Mouse (Mus musculus) MEL (cell line): ENCODE results near the gene Ripor3. TPM values are rescaled to one million over a fixed set of nuclear protein-coding genes. Genes with fewer than 3 reads are reported as not detected.

Source experiments
- DNase-seq: peaks from one replicate; pipeline ENCODE4 v3.0.0; 2011; ENCODE audit warnings: low read depth, low spot score
- H3K27ac ChIP-seq: 2 replicates; pipeline ENCODE4 v1.5.1; 2012; ENCODE audit warnings: low read depth, mild to moderate bottlenecking, control low read depth, low read length, moderate library complexity; ENCODE audit not compliant: control insufficient read depth
- H3K27me3 ChIP-seq, 2 experiments: fragments of 150-350 bp in 1 of 2; sonication (generic) in 1 of 2; 2 replicates each; pipeline ENCODE4 v1.6.1; 2012; ENCODE audit warnings: low read length in 2 of 2, mild to moderate bottlenecking in 2 of 2, improper control_type of control experiment in 1 of 2, moderate library complexity in 1 of 2; ENCODE audit not compliant: insufficient read depth in 2 of 2, control insufficient read depth in 1 of 2
- H3K36me3 ChIP-seq, 2 experiments: 2 replicates each; pipeline ENCODE4 v1.6.1; 2012 to 2014; ENCODE audit warnings: low read length in 2 of 2, improper control_type of control experiment in 1 of 2, inconsistent platforms in 1 of 2, mild to moderate bottlenecking in 1 of 2; ENCODE audit not compliant: insufficient read depth in 2 of 2, control insufficient read depth in 1 of 2
- H3K4me1 ChIP-seq, 2 experiments: fragments of 150-350 bp in 1 of 2; sonication (generic) in 1 of 2; 2 replicates each; pipeline ENCODE4 v1.6.1; 2012; ENCODE audit warnings: low read length in 2 of 2, improper control_type of control experiment in 1 of 2, mild to moderate bottlenecking in 1 of 2; ENCODE audit not compliant: insufficient read depth in 2 of 2, control insufficient read depth in 1 of 2
- H3K4me3 ChIP-seq, 2 experiments: fragments of 150-350 bp in 1 of 2; sonication (generic) in 1 of 2; 2 replicates each; pipeline ENCODE4 v1.5.1; 2012; ENCODE audit warnings: low read depth in 2 of 2, low read length in 2 of 2, mild to moderate bottlenecking in 2 of 2, moderate library complexity in 2 of 2, control low read depth in 1 of 2, improper control_type of control experiment in 1 of 2; ENCODE audit not compliant: control insufficient read depth in 1 of 2, insufficient read depth in 1 of 2
- H3K79me2 ChIP-seq: 2 replicates; pipeline ENCODE4 v1.6.1; 2012; ENCODE audit warnings: mild to moderate bottlenecking, low read length, moderate library complexity; ENCODE audit not compliant: control insufficient read depth, poor library complexity, insufficient read depth
- H3K9ac ChIP-seq: 2 replicates; pipeline ENCODE4 v1.6.1; 2012; ENCODE audit warnings: low read depth, mild to moderate bottlenecking, control low read depth, low read length, moderate library complexity; ENCODE audit not compliant: control insufficient read depth, poor library complexity, severe bottlenecking
- H3K9me3 ChIP-seq: fragments of 150-350 bp; sonication (generic); replicated peaks from 2 replicates; pipeline ENCODE4 v1.6.1; 2012; ENCODE audit warnings: mild to moderate bottlenecking, low read length, improper control_type of control experiment, moderate library complexity; ENCODE audit not compliant: insufficient read depth
- CHD1 ChIP-seq: IDR thresholded peaks from 2 replicates; pipeline ENCODE4 v1.6.1; 2012; ENCODE audit warnings: low read depth, mild to moderate bottlenecking, inconsistent platforms, low read length, improper control_type of control experiment
- CTCF ChIP-seq, 3 experiments: IDR thresholded peaks in 2 of 3; conservative IDR thresholded peaks in 1 of 3; 2 replicates each; pipeline ENCODE4 v1.5.1; 2011 to 2012; ENCODE audit warnings: low read length in 3 of 3, low read depth in 2 of 3, mild to moderate bottlenecking in 2 of 3, improper control_type of control experiment in 1 of 3, inconsistent platforms in 1 of 3, mixed read lengths in 1 of 3, moderate library complexity in 1 of 3; ENCODE audit not compliant: control insufficient read depth in 1 of 3, insufficient read depth in 1 of 3, poor library complexity in 1 of 3, severe bottlenecking in 1 of 3
- GATA1 ChIP-seq: IDR thresholded peaks from 2 replicates; pipeline ENCODE4 v1.6.1; 2011; ENCODE audit warnings: low read depth, low read length, improper control_type of control experiment
- JUND ChIP-seq: IDR thresholded peaks from 2 replicates; pipeline ENCODE4 v1.6.1; 2011; ENCODE audit warnings: low read depth, mild to moderate bottlenecking, improper control_type of control experiment, low read length
- NELFE ChIP-seq: IDR thresholded peaks from 2 replicates; pipeline ENCODE4 v1.6.1; 2011; ENCODE audit warnings: low read depth, low read length, improper control_type of control experiment
- RAD21 ChIP-seq: IDR thresholded peaks from 2 replicates; pipeline ENCODE4 v1.6.1; 2011; ENCODE audit warnings: mild to moderate bottlenecking, low read depth, low read length, improper control_type of control experiment
- SIN3A ChIP-seq: IDR thresholded peaks from 2 replicates; pipeline ENCODE4 v1.6.1; 2012; ENCODE audit warnings: low read length, improper control_type of control experiment, inconsistent platforms
- TAL1 ChIP-seq: IDR thresholded peaks from 2 replicates; pipeline ENCODE4 v1.6.1; 2012; ENCODE audit warnings: mild to moderate bottlenecking, inconsistent platforms, low read length, moderate library complexity, mixed read lengths
- USF1 ChIP-seq: IDR thresholded peaks from 2 replicates; pipeline ENCODE4 v1.6.1; 2014; ENCODE audit warnings: low read depth, mild to moderate bottlenecking, inconsistent platforms, low read length, improper control_type of control experiment, moderate library complexity
- polyA plus RNA-seq, 2 experiments: library from polyadenylated mRNA; stranded (reverse) in 1 of 2; unstranded in 1 of 2; fragments of >175 nt in 1 of 2; fragments of >200 nt in 1 of 2; gene quantifications; 2 replicates each; pipeline versions ENCODE4 v1.2.1 to v1.2.4; 2012; ENCODE audit warnings: low replicate concordance in 2 of 2, low read depth in 1 of 2; ENCODE audit not compliant: insufficient read length in 2 of 2, insufficient read depth in 1 of 2, missing spikeins in 1 of 2
- total RNA-seq: library from RNA; depleted of rRNA; stranded (reverse); fragments of 300-350 nt; gene quantifications from 2 replicates; pipeline ENCODE4 v1.2.3, GENCODE M21; 2012

Ripor3 gene
- total and polyA plus RNA-seq, 3 experiments: not detected

DNA sequence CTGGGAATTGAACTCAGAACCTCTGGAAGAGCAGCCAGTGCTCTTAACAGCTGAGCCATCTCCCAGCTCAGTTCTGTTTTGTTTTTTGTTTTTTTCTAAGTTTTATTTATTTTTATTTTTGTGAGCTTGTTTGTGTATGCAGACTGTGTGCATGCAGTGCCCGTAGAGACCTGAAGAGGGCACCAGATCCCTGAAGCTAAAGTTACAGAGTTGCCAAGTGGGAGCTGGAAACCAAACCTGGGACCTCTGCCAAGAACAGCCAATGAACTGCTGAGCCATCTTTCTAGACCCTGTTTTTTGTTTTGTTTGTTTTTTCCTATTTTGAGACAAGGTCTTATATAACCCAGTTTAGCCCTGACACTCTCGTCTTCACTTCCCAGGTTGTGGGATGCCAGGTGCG lies 18.0 kb upstream of the Ripor3 start:
- no peaks in the 10 kb centered on the region; a peak in 1 of 4 replicates for H3K27me3 ChIP-seq
- TF ChIP-seq CTCF (IDR thresholded peaks at IDR 0.05 in 2 of 3, conservative IDR thresholded peaks at IDR 0.05 in 1 of 3; ENCODE audit: control insufficient read depth in 1 of 3, insufficient read depth in 1 of 3, low read depth in 2 of 3, low read length in 3 of 3, poor library complexity in 1 of 3, severe bottlenecking in 1 of 3) (peak; percentile 38 to 50 (median 41)), TAL1 (no peak), RAD21 (peak; percentile 17)
- no peaks in the 10 kb centered on the region for H3K79me2 ChIP-seq
- H3K9ac ChIP-seq: no peak overlapping the region
- H3K4me1 ChIP-seq: 0 out of 4 replicates have a peak, but pooled peaks cover 0 to 3% of the 10 kb centered on the region in 2 experiments
- no peaks in the 10 kb centered on the region for H3K36me3 ChIP-seq
- no peaks in the 10 kb centered on the region for H3K9me3 ChIP-seq
- no peak overlapping the region for H3K4me3 ChIP-seq
- H3K27ac ChIP-seq: no peak overlapping the region
- DNase-seq: peak; percentile 57

DNA sequence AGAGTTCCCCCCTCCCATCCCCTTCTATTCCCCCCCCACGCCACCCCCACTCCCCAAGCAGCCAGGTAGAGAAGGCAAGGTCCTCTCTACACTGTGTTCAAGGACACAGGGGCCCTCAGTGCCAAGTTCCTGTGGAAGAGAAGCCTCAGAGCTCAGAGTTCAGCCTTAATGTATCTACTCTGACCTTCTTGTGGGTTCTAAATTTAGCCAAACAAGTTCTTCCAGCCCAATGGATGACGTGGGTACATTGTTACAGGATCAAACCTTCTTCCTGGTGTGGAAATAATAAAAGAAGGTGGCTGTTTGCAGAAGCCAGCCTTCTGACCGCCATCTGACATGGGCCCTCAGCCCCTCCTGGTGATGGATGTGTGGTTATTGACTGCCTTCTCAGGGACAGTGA lies 16.0 kb upstream of the Ripor3 start:
- Histone ChIP-seq H3K9me3 (no peaks in the 10 kb centered on the region), H3K4me3 (no peak overlapping the region), H3K27me3 (no peaks in the 10 kb centered on the region; a peak in 1 of 4 replicates), H3K27ac (no peak overlapping the region), H3K9ac (no peak overlapping the region), H3K79me2 (no peaks in the 10 kb centered on the region), H3K4me1 (0 out of 4 replicates have a peak, but pooled peaks cover 0 to 3% of the 10 kb centered on the region in 2 experiments), H3K36me3 (no peaks in the 10 kb centered on the region)
- TF ChIP-seq GATA1 (no peak), JUND (no peak), TAL1 (no peak), SIN3A (no peak), USF1 (no peak), CHD1 (no peak)
- no peak for DNase-seq

DNA sequence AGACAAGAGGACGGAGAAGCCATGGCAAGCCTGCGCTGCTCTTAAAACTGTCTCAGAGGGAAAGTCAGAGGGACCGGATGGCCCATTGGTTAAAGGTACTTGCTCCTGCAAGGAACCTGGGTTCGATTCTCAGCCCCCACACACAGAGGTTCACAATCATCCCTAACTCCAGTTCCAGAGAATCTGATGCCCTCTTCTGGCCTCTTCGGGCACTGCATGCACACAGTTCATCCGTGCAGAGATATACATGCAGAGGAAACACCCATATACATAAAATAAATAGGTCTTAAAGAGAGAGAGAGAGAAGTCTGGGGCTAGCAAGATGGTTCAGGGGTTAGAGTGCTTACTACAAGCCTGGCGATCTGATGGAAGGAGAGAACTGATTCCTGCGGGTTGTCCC lies 15.5 kb upstream of the Ripor3 start:
- Histone ChIP-seq H3K9ac (no peak overlapping the region), H3K79me2 (no peaks in the 10 kb centered on the region), H3K27me3 (no peaks in the 10 kb centered on the region; a peak in 1 of 4 replicates), H3K4me1 (0 out of 4 replicates have a peak, but pooled peaks cover 0 to 3% of the 10 kb centered on the region in 2 experiments), H3K9me3 (no peaks in the 10 kb centered on the region), H3K4me3 (no peak overlapping the region), H3K36me3 (no peaks in the 10 kb centered on the region), H3K27ac (no peak overlapping the region)
- peak; percentile 32 for DNase-seq
- TF ChIP-seq NELFE: no peak
- peak; percentile 47 to 51 (median 51) for TF ChIP-seq CTCF (IDR thresholded peaks at IDR 0.05 in 2 of 3, conservative IDR thresholded peaks at IDR 0.05 in 1 of 3; ENCODE audit: control insufficient read depth in 1 of 3, insufficient read depth in 1 of 3, low read depth in 2 of 3, low read length in 3 of 3, poor library complexity in 1 of 3, severe bottlenecking in 1 of 3)
